Mouse (Mus musculus) cerebellum, adult 2 months (tissue): ENCODE measurements around the gene 4930596D02Rik. TPM values are rescaled to one million over a fixed set of nuclear protein-coding genes. Genes with fewer than 3 reads are reported as not detected.

Source experiments
- DNase-seq, 2 experiments: peaks; one replicate each; pipeline ENCODE4 v3.0.0; 2021
- H3K27ac ChIP-seq: fragments of 200-500 bp; 2 replicates; pipeline ENCODE4 v1.5.1; 2012; ENCODE audit warnings: low read length, control low read depth, inconsistent platforms; ENCODE audit not compliant: insufficient read depth
- H3K27me3 ChIP-seq: fragments of 200-500 bp; 2 replicates; pipeline ENCODE4 v1.6.1; 2012; ENCODE audit warnings: inconsistent platforms, mild to moderate bottlenecking, low read length, moderate library complexity; ENCODE audit not compliant: control insufficient read depth, insufficient read depth
- H3K4me1 ChIP-seq: fragments of 200-500 bp; 2 replicates; pipeline ENCODE4 v1.6.1; 2011; ENCODE audit warnings: low read length; ENCODE audit not compliant: control insufficient read depth, insufficient read depth
- H3K4me3 ChIP-seq: fragments of 200-500 bp; replicated peaks from 2 replicates; pipeline ENCODE3; 2011; ENCODE audit warnings: mild to moderate bottlenecking, low read depth, low read length, control low read depth; ENCODE audit not compliant: insufficient read depth
- CTCF ChIP-seq: fragments of 200-500 bp; IDR thresholded peaks from 2 replicates; pipeline ENCODE4 v1.5.1; 2011; ENCODE audit warnings: low read depth, mild to moderate bottlenecking, control low read depth, low read length, moderate library complexity, borderline replicate concordance; ENCODE audit not compliant: insufficient read depth
- POLR2A ChIP-seq: fragments of 200-500 bp; IDR thresholded peaks from 2 replicates; pipeline ENCODE4 v1.6.1; 2011; ENCODE audit warnings: low read length, control low read depth, borderline replicate concordance; ENCODE audit not compliant: insufficient read depth
- WGBS: fragments of 180-500 bp; shearing (Covaris S2); methylation state at CpG from one replicate; pipeline ENCODE4 v1.1.7; 2018; 5-methylcytosine and 5-hydroxymethylcytosine counted together
- polyA plus RNA-seq: library from polyadenylated mRNA; depleted of rRNA; stranded (reverse); fragments of >200 nt; gene quantifications from 2 replicates; pipeline ENCODE4 v1.2.3, GENCODE M21; 2012; rRNA removed

4930596D02Rik gene
- polyA plus RNA-seq = not detected in 2 replicates

- no peak for DNase-seq
- Histone ChIP-seq H3K4me3 (no peak within 1 kb of the TSS), H3K27ac (no peak within 1 kb of the TSS), H3K4me1 (no peaks in the 10 kb centered on the region), H3K27me3 (no peaks in the 10 kb centered on the region)
- TF ChIP-seq POLR2A (no peak), CTCF (no peak)
- WGBS = 75% methylated on average over 4 of the region's 4 CpGs
Measured at GRCm38 (mm10) chr14:35811878-35812277, at the start of gene 4930596D02Rik. Gene 4930596D02Rik, minus strand, starts transcription at chr14:35811978.

GRCm38 (mm10) chr14:35853254-35853653 is 41.5 kb upstream of the 4930596D02Rik start:
- 50% methylated on average over 1 of the region's 1 CpGs for WGBS
- no peak for TF ChIP-seq CTCF
- no peak overlapping the region for H3K27ac ChIP-seq
- H3K4me1 ChIP-seq = no peaks in the 10 kb centered on the region
- no peaks in the 10 kb centered on the region for H3K27me3 ChIP-seq
- no peak overlapping the region for H3K4me3 ChIP-seq
- no peak for DNase-seq

GRCm38 (mm10) chr14:35845271-35845670 is 33.5 kb upstream of the 4930596D02Rik start:
- H3K4me3 ChIP-seq = no peak overlapping the region
- no peaks in the 10 kb centered on the region for H3K27me3 ChIP-seq
- TF ChIP-seq POLR2A (no peak), CTCF (no peak)
- DNase-seq = peak; percentile 18 to 59
- no peaks in the 10 kb centered on the region for H3K4me1 ChIP-seq
- no peak overlapping the region for H3K27ac ChIP-seq
- 88% methylated on average over 6 of the region's 6 CpGs for WGBS

GRCm38 (mm10) chr14:35842111-35842721 is 30.4 kb upstream of the 4930596D02Rik start:
- no peak for TF ChIP-seq CTCF
- no peak for TF ChIP-seq POLR2A
- no peak overlapping the region for H3K27ac ChIP-seq
- no peak for DNase-seq
- H3K4me1 ChIP-seq = no peaks in the 10 kb centered on the region
- no peak overlapping the region for H3K4me3 ChIP-seq
- 27% methylated on average over 7 of the region's 7 CpGs for WGBS
- H3K27me3 ChIP-seq = no peaks in the 10 kb centered on the region

- peak in 1 of 2 experiments; percentile 14 for DNase-seq
- H3K27me3 ChIP-seq = no peaks in the 10 kb centered on the region
- no peak overlapping the region for H3K27ac ChIP-seq
- TF ChIP-seq POLR2A (no peak), CTCF (no peak)
- WGBS = 7% methylated on average over 3 of the region's 3 CpGs
- H3K4me3 ChIP-seq = no peak overlapping the region
- H3K4me1 ChIP-seq = no peaks in the 10 kb centered on the region
Measured at GRCm38 (mm10) chr14:35792656-35793213, 19.0 kb downstream of the 4930596D02Rik start.

GRCm38 (mm10) chr14:35780033-35780432 is 31.7 kb downstream of the 4930596D02Rik start:
- no peak for DNase-seq
- Histone ChIP-seq H3K4me3 (no peak overlapping the region), H3K4me1 (no peaks in the 10 kb centered on the region; the same call in 1 of the 2 replicates), H3K27me3 (no peaks in the 10 kb centered on the region), H3K27ac (no peak overlapping the region)
- TF ChIP-seq POLR2A (no peak), CTCF (no peak)
- WGBS = 31% methylated on average over 3 of the region's 3 CpGs

- TF ChIP-seq POLR2A = no peak
- no peak for TF ChIP-seq CTCF
- DNase-seq = no peak
- 85% methylated on average over 1 of the region's 1 CpGs for WGBS
- H3K4me3 ChIP-seq = no peak overlapping the region
- H3K4me1 ChIP-seq = no peaks in the 10 kb centered on the region
- H3K27ac ChIP-seq = no peak overlapping the region
- H3K27me3 ChIP-seq = no peaks in the 10 kb centered on the region
Measured at GRCm38 (mm10) chr14:35773306-35773705, 38.5 kb downstream of the 4930596D02Rik start.
